Mouse (Mus musculus) lung, postnatal 0 days (tissue): ENCODE measurements at regions not wholly inside any gene's neighbourhood (a gene's known extent, or its start where the extent isn't known, plus 50 kb on each side); places are given as distances from the start of the nearest gene placed in this dataset.
"Not testable (repeated sequence)": the region's sequence is repeated elsewhere in the genome, so short reads cannot be mapped to it uniquely, and the experiment has no call there.

Experiments used
- ATAC-seq: fragments of 200-750 bp; cut with Nextera tagmentation; 2 replicates; pipeline ENCODE4 v1.8.0; 2017; ENCODE audit warnings: moderate library complexity
- DNase-seq: peaks from one replicate; pipeline ENCODE4 v3.0.0-alpha.2; 2016; ENCODE audit warnings: low spot score
- H3K27ac ChIP-seq: fragments of 300-500 bp; sonication (generic); 2 replicates; pipeline ENCODE4 v1.5.1; 2014; ENCODE audit warnings: antibody characterized with exemption, mild to moderate bottlenecking, low read length, mixed read lengths
- H3K27me3 ChIP-seq: fragments of 300-500 bp; sonication (generic); replicated peaks from 2 replicates; pipeline ENCODE4 v1.6.1; 2014; ENCODE audit warnings: low read length, mixed read lengths; ENCODE audit not compliant: insufficient read depth
- H3K36me3 ChIP-seq: fragments of 300-500 bp; sonication (generic); 2 replicates; pipeline ENCODE4 v1.6.1; 2014; ENCODE audit warnings: low read length, mixed read lengths; ENCODE audit not compliant: insufficient read depth
- H3K4me1 ChIP-seq: fragments of 300-500 bp; sonication (generic); 2 replicates; pipeline ENCODE4 v1.6.1; 2014; ENCODE audit warnings: antibody characterized with exemption, low read depth, low read length, mixed read lengths; ENCODE audit not compliant: insufficient read depth
- H3K4me2 ChIP-seq: fragments of 300-500 bp; sonication (generic); replicated peaks from 2 replicates; pipeline ENCODE4 v1.6.1; 2014; ENCODE audit warnings: low read depth, mild to moderate bottlenecking, low read length, moderate library complexity, mixed read lengths
- H3K4me3 ChIP-seq: fragments of 300-500 bp; sonication (generic); 2 replicates; pipeline ENCODE4 v1.5.1; 2014; ENCODE audit warnings: low read depth, low read length
- H3K9ac ChIP-seq: fragments of 300-500 bp; sonication (generic); replicated peaks from 2 replicates; pipeline ENCODE4 v1.6.1; 2014; ENCODE audit warnings: low read depth, mild to moderate bottlenecking
- H3K9me3 ChIP-seq: fragments of 300-500 bp; sonication (generic); 2 replicates; pipeline ENCODE4 v1.6.1; 2016; ENCODE audit warnings: low read length, mixed read lengths
- CTCF ChIP-seq: IDR thresholded peaks from 2 replicates; pipeline ENCODE4 v1.5.1; 2016; ENCODE audit warnings: antibody characterized with exemption, mild to moderate bottlenecking
- EP300 ChIP-seq: IDR thresholded peaks from 2 replicates; pipeline ENCODE4 v1.6.1; 2016; ENCODE audit warnings: antibody characterized with exemption, mild to moderate bottlenecking, control low read depth
- WGBS: fragments of 180-500 bp; shearing (Covaris S2); extraction: QIAGEN DNeasy Blood & Tissue Kit; methylation state at CpG from one replicate; pipeline ENCODE4 v1.1.7; 2014; 5-methylcytosine and 5-hydroxymethylcytosine counted together

DNA sequence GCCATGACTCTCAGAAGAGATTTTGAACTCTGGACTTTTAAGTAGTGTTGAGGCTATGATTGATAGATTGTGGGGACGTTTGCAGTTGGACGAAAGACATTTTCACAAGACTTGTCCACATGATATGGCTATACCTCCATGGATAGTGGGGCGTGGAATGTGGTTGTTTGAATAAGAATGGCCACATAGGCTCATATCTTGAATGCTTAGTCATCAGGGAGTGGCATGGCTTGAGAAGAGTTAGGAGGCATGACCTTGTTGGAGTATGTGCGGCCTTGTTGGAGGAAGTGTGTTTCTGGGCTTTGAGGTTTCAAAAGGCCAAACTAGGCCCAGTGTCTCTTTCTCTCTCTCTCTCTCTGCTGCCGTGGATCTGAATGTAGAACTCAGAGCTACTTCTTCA is 204.7 kb upstream of the Pclo start:
- 76% methylated on average over 5 of the region's 5 CpGs for WGBS
- DNase-seq (no peak), ATAC-seq (no peak)
- H3K4me2 ChIP-seq = no peak overlapping the region
- H3K27ac ChIP-seq = no peak overlapping the region
- H3K4me3 ChIP-seq = no peak overlapping the region
- no peaks in the 10 kb centered on the region for H3K4me1 ChIP-seq
- TF ChIP-seq CTCF (no peak), EP300 (no peak)
- H3K27me3 ChIP-seq = no peaks in the 10 kb centered on the region
- H3K9ac ChIP-seq = no peak overlapping the region
- H3K36me3 ChIP-seq = no peaks in the 10 kb centered on the region
- no peaks in the 10 kb centered on the region for H3K9me3 ChIP-seq

DNA sequence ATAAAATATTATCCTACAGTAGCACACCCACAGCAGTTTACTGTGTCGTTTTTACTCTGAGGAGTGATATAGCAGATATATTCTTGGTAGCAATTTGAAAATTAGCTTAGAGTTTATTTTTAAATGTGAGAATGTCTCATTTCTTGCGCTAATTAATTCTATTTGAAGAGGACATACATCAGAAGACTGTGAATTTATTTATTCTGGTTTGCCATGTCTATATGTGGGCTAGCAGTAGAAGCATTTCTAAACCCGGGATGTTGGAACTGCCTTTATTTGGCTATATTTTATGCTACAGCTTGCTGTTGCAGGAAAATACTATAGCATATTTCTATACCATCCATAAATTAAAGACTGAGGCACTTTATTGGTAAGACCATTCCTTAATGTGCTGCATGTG is 203.0 kb upstream of the Pclo start:
- Histone ChIP-seq H3K27me3 (no peaks in the 10 kb centered on the region), H3K4me2 (no peak overlapping the region)

DNA sequence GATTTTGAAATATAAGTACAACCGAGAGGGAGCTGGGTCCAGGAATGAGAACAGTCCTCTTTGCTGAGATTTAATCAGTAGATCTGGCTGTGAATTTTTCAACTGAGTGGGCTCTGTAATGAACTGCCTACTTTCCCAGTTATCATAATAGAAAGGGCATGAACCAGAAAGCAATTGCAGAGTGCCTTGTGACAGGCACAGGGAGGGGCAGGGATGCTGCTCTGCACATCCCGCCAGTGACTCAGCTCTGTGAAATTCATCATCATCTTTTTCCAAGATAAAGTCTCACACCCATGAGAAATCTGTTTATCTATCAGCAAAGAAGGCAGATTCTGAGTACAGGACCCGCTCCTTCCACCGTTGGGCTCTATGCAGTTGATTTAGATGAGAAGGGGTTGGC is 194.5 kb upstream of the Pclo start:
- 60% methylated on average over 4 of the region's 4 CpGs for WGBS
- H3K9me3 ChIP-seq = no peaks in the 10 kb centered on the region
- H3K27ac ChIP-seq = no peak overlapping the region
- H3K27me3 ChIP-seq = no peaks in the 10 kb centered on the region
- ATAC-seq (no peak), DNase-seq (no peak)
- H3K4me3 ChIP-seq = no peak overlapping the region
- TF ChIP-seq EP300 (no peak), CTCF (no peak)
- H3K4me1 ChIP-seq = no peaks in the 10 kb centered on the region
- no peak overlapping the region for H3K9ac ChIP-seq
- no peak overlapping the region for H3K4me2 ChIP-seq
- H3K36me3 ChIP-seq = no peaks in the 10 kb centered on the region

More for the DNA sequence above, 203.0 kb upstream of the Pclo start:
- 81% methylated on average over 3 of the region's 3 CpGs for WGBS
- Histone ChIP-seq H3K27ac (no peak overlapping the region), H3K9me3 (no peaks in the 10 kb centered on the region), H3K9ac (no peak overlapping the region), H3K4me3 (no peak overlapping the region), H3K4me1 (no peaks in the 10 kb centered on the region), H3K36me3 (no peaks in the 10 kb centered on the region)
- DNase-seq = no peak
- TF ChIP-seq EP300 = no peak
- TF ChIP-seq CTCF = no peak
- no peak for ATAC-seq

DNA sequence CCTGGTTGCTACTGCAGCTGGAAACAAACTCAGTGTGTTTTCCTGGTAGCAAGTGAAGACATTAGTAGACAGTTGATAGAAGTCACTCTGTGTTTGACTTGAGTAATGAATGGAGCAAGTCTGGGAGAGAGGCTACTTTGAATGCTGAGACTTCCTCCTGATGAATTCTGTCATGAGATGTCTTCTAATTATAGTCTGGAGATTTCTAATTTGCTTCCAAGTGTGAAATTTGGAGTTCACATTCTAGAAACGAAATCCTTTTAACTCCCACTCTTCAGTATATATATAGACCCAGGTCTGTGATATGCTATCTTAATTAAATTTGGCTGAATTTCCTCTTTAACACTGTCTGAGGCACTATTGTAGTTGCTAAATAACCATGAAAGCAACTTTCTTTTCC is 192.7 kb upstream of the Pclo start:
- ATAC-seq = no peak
- 45% methylated on average over 1 of the region's 1 CpGs for WGBS
- Histone ChIP-seq H3K27me3 (no peaks in the 10 kb centered on the region), H3K9me3 (no peaks in the 10 kb centered on the region), H3K4me3 (no peak overlapping the region), H3K4me2 (no peak overlapping the region), H3K36me3 (no peaks in the 10 kb centered on the region), H3K4me1 (no peaks in the 10 kb centered on the region), H3K27ac (no peak overlapping the region), H3K9ac (no peak overlapping the region)
- no peak for DNase-seq
- no peak for TF ChIP-seq CTCF
- TF ChIP-seq EP300 = no peak

DNA sequence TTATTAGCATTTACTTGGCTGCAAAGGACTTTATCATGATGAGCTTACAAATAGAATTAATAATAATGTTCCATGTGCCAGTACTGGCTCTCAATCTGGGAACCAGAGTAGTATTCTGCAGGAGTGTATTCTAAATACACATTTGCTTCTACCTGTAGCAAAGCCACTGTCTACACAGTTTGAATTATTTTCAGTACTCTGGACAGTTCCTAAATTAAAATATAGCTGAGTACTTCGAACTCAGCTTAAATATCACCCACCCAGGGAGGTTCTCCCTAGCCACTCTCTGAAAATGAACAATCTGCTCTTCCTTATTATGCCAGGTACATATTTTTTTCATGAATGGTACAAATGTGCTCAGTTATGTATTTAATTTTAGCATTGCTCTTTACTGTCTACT is 154.3 kb upstream of the Pclo start:
- Histone ChIP-seq H3K36me3 (no peaks in the 10 kb centered on the region), H3K4me3 (no peak overlapping the region), H3K4me2 (no peak overlapping the region), H3K9me3 (no peaks in the 10 kb centered on the region), H3K9ac (no peak overlapping the region), H3K27me3 (no peaks in the 10 kb centered on the region), H3K4me1 (no peaks in the 10 kb centered on the region), H3K27ac (no peak overlapping the region)
- whole genome bisulfite sequencing = 29% methylated on average over 1 of the region's 1 CpGs
- DNase-seq = no peak
- TF ChIP-seq CTCF (no peak), EP300 (no peak)
- ATAC-seq = no peak

DNA sequence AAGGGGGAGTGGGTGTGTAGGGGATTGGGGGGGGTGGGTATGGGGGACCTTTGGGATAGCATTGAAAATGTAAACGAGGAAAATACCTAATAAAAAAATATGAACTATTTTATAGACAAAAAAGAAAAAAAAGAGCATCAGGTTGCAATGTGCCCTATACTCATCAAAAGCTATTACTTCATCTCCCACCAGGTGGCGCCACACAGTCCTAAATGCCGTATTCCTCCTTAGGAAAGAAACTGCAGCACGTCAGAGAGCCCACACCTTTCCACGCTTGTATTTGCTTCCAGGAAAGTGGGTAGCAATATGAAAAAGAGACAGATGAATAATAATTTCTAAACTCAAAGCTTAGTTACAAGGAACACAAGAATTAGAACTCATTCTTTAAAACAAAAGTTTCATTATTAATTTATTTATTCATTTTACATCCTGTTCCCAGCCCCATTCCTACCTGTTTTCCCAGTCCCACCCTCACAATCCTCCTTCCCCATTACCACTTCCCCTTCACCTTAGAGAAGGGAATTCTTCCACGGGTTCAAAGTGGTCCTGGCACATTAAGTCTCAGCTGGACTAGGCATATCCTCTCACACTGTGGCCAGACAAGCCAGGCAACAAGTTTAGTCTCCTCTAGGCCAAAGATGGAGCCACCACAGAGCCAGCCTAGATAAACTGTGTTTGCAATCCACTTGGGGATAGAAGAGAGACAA is 125.4 kb upstream of the Pclo start:
- TF ChIP-seq EP300 (no peak), CTCF (peak; percentile 60)
- no peak overlapping the region for H3K4me2 ChIP-seq
- H3K27me3 ChIP-seq = no peaks in the 10 kb centered on the region
- no peak overlapping the region for H3K4me3 ChIP-seq
- ATAC-seq (no peak), DNase-seq (peak; percentile 13)
- no peaks in the 10 kb centered on the region for H3K4me1 ChIP-seq
- no peak overlapping the region for H3K27ac ChIP-seq
- 12% methylated on average over 6 of the region's 6 CpGs for WGBS
- no peak overlapping the region for H3K9ac ChIP-seq
- no peaks in the 10 kb centered on the region for H3K9me3 ChIP-seq
- H3K36me3 ChIP-seq = no peaks in the 10 kb centered on the region

DNA sequence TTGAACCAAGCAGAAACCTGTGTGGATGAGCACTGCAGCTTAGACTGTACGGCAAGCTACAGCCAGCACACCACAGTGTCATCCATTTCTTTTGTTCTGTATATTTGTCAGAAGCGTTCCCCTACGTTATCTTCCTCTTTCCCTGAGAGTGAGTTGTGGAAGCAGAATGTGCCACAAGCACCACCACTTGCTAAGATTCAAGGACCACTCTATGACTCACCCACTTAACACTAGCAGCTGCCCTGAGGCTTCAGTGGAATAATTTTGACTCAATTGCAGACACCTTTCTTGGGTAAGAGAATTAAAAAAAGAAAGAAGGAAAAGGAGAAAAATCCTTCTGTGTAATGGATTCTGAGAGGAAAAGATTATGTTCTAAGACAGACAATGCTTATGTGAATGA is 122.9 kb upstream of the Pclo start:
- Histone ChIP-seq H3K4me2 (no peak overlapping the region), H3K4me1 (no peaks in the 10 kb centered on the region)
- DNase-seq = peak; percentile 37

DNA sequence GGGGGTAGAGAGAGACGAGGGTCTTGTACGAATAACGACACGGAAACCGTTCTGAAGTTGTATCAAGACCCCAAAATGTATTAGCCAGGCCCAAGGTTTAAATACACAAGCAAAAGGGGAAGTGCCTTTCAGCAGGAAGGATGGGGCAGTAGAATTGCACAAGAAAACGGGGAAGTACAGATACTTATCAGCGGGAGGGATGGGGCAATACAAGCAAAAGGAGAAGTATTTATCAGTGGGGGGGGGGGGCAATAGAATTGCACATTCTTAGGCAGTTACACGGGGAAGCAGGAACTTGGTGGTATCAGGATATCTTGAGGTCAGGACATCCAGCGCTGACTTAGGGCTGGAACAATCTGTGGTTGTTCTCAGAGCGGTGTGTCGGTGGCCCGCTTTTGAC is 111.3 kb upstream of the Pclo start:
- ATAC-seq, H3K4me3 ChIP-seq: not testable (repeated sequence)
- WGBS = 75% methylated on average over 8 of the region's 12 CpGs

More for the DNA sequence above, 122.9 kb upstream of the Pclo start:
- H3K9ac ChIP-seq = no peak overlapping the region
- H3K36me3 ChIP-seq = no peaks in the 10 kb centered on the region
- H3K9me3 ChIP-seq = no peaks in the 10 kb centered on the region
- TF ChIP-seq EP300 (no peak), CTCF (no peak)
- no peak overlapping the region for H3K27ac ChIP-seq
- no peak for ATAC-seq
- H3K27me3 ChIP-seq = no peaks in the 10 kb centered on the region
- no peak overlapping the region for H3K4me3 ChIP-seq
- WGBS = 48% methylated on average over 3 of the region's 3 CpGs

More for the DNA sequence above, 111.3 kb upstream of the Pclo start:
- H3K9ac ChIP-seq, H3K27ac ChIP-seq, H3K4me1 ChIP-seq, H3K4me2 ChIP-seq, H3K9me3 ChIP-seq, H3K27me3 ChIP-seq, DNase-seq, H3K36me3 ChIP-seq: not testable (repeated sequence)
